Mouse (Mus musculus) small intestine, adult 2 months (tissue): ENCODE measurements around the gene Hic1. TPM values are rescaled to one million over a fixed set of nuclear protein-coding genes. Genes with fewer than 3 reads are reported as not detected.

Source experiments
- H3K27ac ChIP-seq: fragments of 200-500 bp; 2 replicates; pipeline ENCODE4 v1.5.1; 2012; ENCODE audit warnings: low read depth, low read length, control low read depth, inconsistent platforms; ENCODE audit not compliant: insufficient read depth
- H3K27me3 ChIP-seq: fragments of 200-500 bp; 2 replicates; pipeline ENCODE4 v1.6.1; 2012; ENCODE audit warnings: mild to moderate bottlenecking, moderate library complexity, low read length, inconsistent platforms; ENCODE audit not compliant: control insufficient read depth, insufficient read depth
- H3K36me3 ChIP-seq: fragments of 200-500 bp; 2 replicates; pipeline ENCODE4 v1.6.1; 2012; ENCODE audit warnings: mild to moderate bottlenecking, low read length, control low read depth, inconsistent platforms; ENCODE audit not compliant: control insufficient read depth, insufficient read depth
- H3K4me1 ChIP-seq: fragments of 200-500 bp; 2 replicates; pipeline ENCODE4 v1.6.1; 2012; ENCODE audit warnings: low read length, inconsistent platforms, mixed read lengths; ENCODE audit not compliant: control insufficient read depth, insufficient read depth, insufficient read length
- H3K4me3 ChIP-seq: fragments of 200-500 bp; 2 replicates; pipeline ENCODE4 v1.5.1; 2012; ENCODE audit warnings: low read depth, mild to moderate bottlenecking, control low read depth, inconsistent platforms, low read length, moderate library complexity
- CTCF ChIP-seq: fragments of 200-500 bp; IDR thresholded peaks from 2 replicates; pipeline ENCODE4 v1.5.1; 2012; ENCODE audit warnings: low read depth, mild to moderate bottlenecking, control low read depth, inconsistent platforms, low read length, moderate library complexity, mixed read lengths; ENCODE audit not compliant: insufficient replicate concordance, insufficient read length; ENCODE audit errors: extremely low read depth
- POLR2A ChIP-seq: fragments of 200-500 bp; IDR thresholded peaks from 2 replicates; pipeline ENCODE4 v1.6.1; 2012; ENCODE audit warnings: low read depth, mild to moderate bottlenecking, control low read depth, inconsistent platforms, low read length, moderate library complexity
- WGBS: fragments of 180-500 bp; shearing (Covaris S2); methylation state at CpG from one replicate; pipeline ENCODE4 v1.1.7; 2018; 5-methylcytosine and 5-hydroxymethylcytosine counted together
- polyA plus RNA-seq: library from polyadenylated mRNA; depleted of rRNA; stranded (reverse); fragments of >200 nt; gene quantifications from 2 replicates; pipeline ENCODE4 v1.2.3, GENCODE M21; 2012

The Hic1 gene
- polyA plus RNA-seq, 1 experiment, result 29.6 TPM

- Histone ChIP-seq H3K27ac (0 out of 2 replicates have a peak overlapping the region, but pooled peaks have one; percentile 12), H3K4me3 (no peak overlapping the region), H3K36me3 (no peaks in the 10 kb centered on the region), H3K4me1 (peaks cover 36% of the 10 kb centered on the region), H3K27me3 (no peaks in the 10 kb centered on the region)
- no peak for TF ChIP-seq CTCF
- no peak for TF ChIP-seq POLR2A
- WGBS, result 63% methylated on average over 4 of the region's 4 CpGs
Measured at GRCm38 (mm10) chr11:75210093-75210492, 40.8 kb upstream of the Hic1 start.

GRCm38 (mm10) chr11:75209363-75209762 lies 40.0 kb upstream of the Hic1 start:
- H3K36me3 ChIP-seq, result no peaks in the 10 kb centered on the region
- no peaks in the 10 kb centered on the region for H3K27me3 ChIP-seq
- TF ChIP-seq CTCF (no peak), POLR2A (no peak)
- WGBS, result 82% methylated on average over 4 of the region's 4 CpGs
- no peak overlapping the region for H3K4me3 ChIP-seq
- peak overlapping the region; percentile 12; the same call in 1 of the 2 replicates for H3K27ac ChIP-seq
- H3K4me1 ChIP-seq, result peaks cover 36% of the 10 kb centered on the region

- Histone ChIP-seq H3K27me3 (no peaks in the 10 kb centered on the region), H3K4me3 (no peak overlapping the region), H3K36me3 (no peaks in the 10 kb centered on the region), H3K27ac (peak overlapping the region; percentile 75), H3K4me1 (peaks cover 20% of the 10 kb centered on the region)
- WGBS, result 21% methylated on average over 4 of the region's 4 CpGs
- TF ChIP-seq CTCF, result no peak
- no peak for TF ChIP-seq POLR2A
Measured at GRCm38 (mm10) chr11:75206347-75206746, 37.0 kb upstream of the Hic1 start.

- H3K27me3 ChIP-seq, result no peaks in the 10 kb centered on the region
- WGBS, result 34% methylated on average over 9 of the region's 9 CpGs
- H3K27ac ChIP-seq, result peak overlapping the region; percentile 30; the same call in 1 of the 2 replicates
- H3K4me3 ChIP-seq, result no peak overlapping the region
- H3K36me3 ChIP-seq, result no peaks in the 10 kb centered on the region
- TF ChIP-seq POLR2A, result no peak
- no peak for TF ChIP-seq CTCF
- peaks cover 20% of the 10 kb centered on the region for H3K4me1 ChIP-seq
Measured at GRCm38 (mm10) chr11:75204472-75204871, 35.2 kb upstream of the Hic1 start.

- Histone ChIP-seq H3K27ac (no peak overlapping the region), H3K4me1 (peaks cover 20% of the 10 kb centered on the region), H3K36me3 (no peaks in the 10 kb centered on the region), H3K4me3 (no peak overlapping the region), H3K27me3 (no peaks in the 10 kb centered on the region)
- TF ChIP-seq CTCF, result no peak
- TF ChIP-seq POLR2A, result no peak
- 56% methylated on average over 4 of the region's 4 CpGs for WGBS
Measured at GRCm38 (mm10) chr11:75203926-75204325, 34.6 kb upstream of the Hic1 start.

GRCm38 (mm10) chr11:75201721-75202120 lies 32.4 kb upstream of the Hic1 start:
- no peak overlapping the region for H3K27ac ChIP-seq
- no peaks in the 10 kb centered on the region for H3K36me3 ChIP-seq
- 61% methylated on average over 8 of the region's 8 CpGs for WGBS

GRCm38 (mm10) chr11:75200935-75201334 lies 31.6 kb upstream of the Hic1 start:
- H3K27me3 ChIP-seq, result no peaks in the 10 kb centered on the region
- TF ChIP-seq CTCF, result no peak
- no peak for TF ChIP-seq POLR2A
- peaks cover 22% of the 10 kb centered on the region for H3K4me1 ChIP-seq
- H3K27ac ChIP-seq, result no peak overlapping the region
- H3K4me3 ChIP-seq, result no peak overlapping the region
- no peaks in the 10 kb centered on the region for H3K36me3 ChIP-seq
- 87% methylated on average over 12 of the region's 12 CpGs for WGBS

More at GRCm38 (mm10) chr11:75201721-75202120, 32.4 kb upstream of the Hic1 start:
- no peak for TF ChIP-seq CTCF
- TF ChIP-seq POLR2A, result no peak
- H3K4me1 ChIP-seq, result peaks cover 22% of the 10 kb centered on the region
- H3K27me3 ChIP-seq, result no peaks in the 10 kb centered on the region
- H3K4me3 ChIP-seq, result no peak overlapping the region
